30 mouse cellular contexts compared by ENCODE assay signal in genomic region chr7:132162254-132162653, GRCm38 (mm10). TPM values are rescaled to one million over a fixed set of nuclear protein-coding genes. Genes with fewer than 3 reads are reported as not detected.
DNase-seq lines count a peak whose midpoint lies in the region; ATAC-seq lines count a peak whose summit lies in the region.
"Had no signal": no experiment of that assay in that cellular context is flagged by ENCODE, and none has a peak within 500 bp of the region (broad histone marks: within the 10 kb centered on the region; RNA-seq: fewer than 3 reads in every experiment).

No protein-coding gene starts in this region.

- no peaks in the 10 kb centered on the region for H3K27me3 ChIP-seq in embryonic facial prominence, embryonic 14.5 days (replicated peaks; ENCODE audit: control insufficient read depth, insufficient read depth, low read length)
- 0 out of 2 replicates have a peak, but pooled peaks cover under 1% of the 10 kb centered on the region for H3K27me3 ChIP-seq in embryonic facial prominence, embryonic 10.5 days (replicated peaks; ENCODE audit: low read depth, poor library complexity, severe bottlenecking)
- no peaks in the 10 kb centered on the region for H3K27me3 ChIP-seq in hindbrain, embryonic 13.5 days
- H3K27me3 ChIP-seq in hindbrain, embryonic 10.5 days (ENCODE audit: insufficient read depth, poor library complexity, severe bottlenecking), result no peaks in the 10 kb centered on the region
- H3K27me3 ChIP-seq in hindbrain, embryonic 14.5 days (ENCODE audit: control insufficient read depth, insufficient read depth, low read length), result no peaks in the 10 kb centered on the region
- no peaks in the 10 kb centered on the region for H3K27me3 ChIP-seq in neural tube, embryonic 14.5 days (ENCODE audit: control insufficient read depth, insufficient read depth, low read length)
- H3K27me3 ChIP-seq: embryonic facial prominence, embryonic 15.5 days; heart, embryonic 12.5 days; hindbrain, embryonic 15.5 days; limb, embryonic 13.5 days; liver, embryonic 12.5 days; stomach, embryonic 15.5 days had no signal

- no peaks in the 10 kb centered on the region for H3K9me3 ChIP-seq in embryonic facial prominence, embryonic 14.5 days (ENCODE audit: control insufficient read depth, low read length)
- no peaks in the 10 kb centered on the region for H3K9me3 ChIP-seq in embryonic facial prominence, embryonic 10.5 days
- no peaks in the 10 kb centered on the region for H3K9me3 ChIP-seq in hindbrain, embryonic 13.5 days
- no peaks in the 10 kb centered on the region for H3K9me3 ChIP-seq in hindbrain, embryonic 10.5 days
- H3K9me3 ChIP-seq in hindbrain, embryonic 14.5 days (ENCODE audit: control insufficient read depth, low read length), result no peaks in the 10 kb centered on the region
- H3K9me3 ChIP-seq in neural tube, embryonic 14.5 days (ENCODE audit: control insufficient read depth, low read length), result no peaks in the 10 kb centered on the region
- H3K9me3 ChIP-seq: embryonic facial prominence, embryonic 15.5 days; heart, embryonic 12.5 days; hindbrain, embryonic 15.5 days; limb, embryonic 13.5 days; liver, embryonic 12.5 days; stomach, embryonic 15.5 days had no signal

- H3K9ac ChIP-seq in embryonic facial prominence, embryonic 14.5 days (ENCODE audit: low read depth, low read length), result no peak overlapping the region
- H3K9ac ChIP-seq in hindbrain, embryonic 13.5 days, result no peak overlapping the region
- no peak overlapping the region for H3K9ac ChIP-seq in hindbrain, embryonic 14.5 days
- no peak overlapping the region for H3K9ac ChIP-seq in neural tube, embryonic 14.5 days (replicated peaks; ENCODE audit: low read depth, low read length)
- H3K9ac ChIP-seq: embryonic facial prominence, embryonic 15.5 days; heart, embryonic 12.5 days; hindbrain, embryonic 15.5 days; limb, embryonic 13.5 days; liver, embryonic 12.5 days; stomach, embryonic 15.5 days had no signal

- peak; percentile 37; the same call in 1 of the 2 replicates for ATAC-seq in embryonic facial prominence, embryonic 14.5 days (ENCODE audit: low read depth)
- 0 out of 2 replicates have a peak, but pooled peaks have one; percentile 57 for ATAC-seq in hindbrain, embryonic 13.5 days (ENCODE audit: low FRiP score)
- ATAC-seq in hindbrain, embryonic 14.5 days (ENCODE audit: low FRiP score), result no peak
- ATAC-seq in neural tube, embryonic 14.5 days (ENCODE audit: low read depth), result no peak
- ATAC-seq: intestine, embryonic 16.5 days; liver, embryonic 12.5 days had no signal

- WGBS in embryonic facial prominence, embryonic 14.5 days, result 86% methylated on average over 3 of the region's 3 CpGs
- 88% methylated on average over 3 of the region's 3 CpGs for WGBS in embryonic facial prominence, embryonic 10.5 days
- WGBS in hindbrain, embryonic 13.5 days, result 54% methylated on average over 3 of the region's 3 CpGs
- 87% methylated on average over 3 of the region's 3 CpGs for WGBS in hindbrain, embryonic 10.5 days
- 60% methylated on average over 3 of the region's 3 CpGs for WGBS in hindbrain, embryonic 14.5 days
- WGBS in neural tube, embryonic 14.5 days, result 61% methylated on average over 3 of the region's 3 CpGs

- no peak for DNase-seq in embryonic facial prominence, embryonic 14.5 days (ENCODE audit: low spot score)
- DNase-seq in embryonic facial prominence, embryonic 10.5 days (ENCODE audit: low spot score), result no peak
- no peak for DNase-seq in hindbrain, embryonic 10.5 days (ENCODE audit: low spot score)
- no peak for DNase-seq in hindbrain, embryonic 14.5 days (ENCODE audit: low spot score)
- DNase-seq in kidney, postnatal 36 days, result no peak
- DNase-seq: adrenal gland, postnatal 14 days; cerebellum, adult 8-10 months; cerebellum, postnatal 36 days; embryo, embryonic 11 days; gastrocnemius, postnatal 10 days; heart, adult 18-20 months; heart, postnatal 10 days; kidney, adult 9 months; kidney, postnatal 14 days; layer of hippocampus, postnatal 36 days; lung, adult 2 months; lung, postnatal 14 days; right cerebral cortex, adult 18-20 months; right cerebral cortex, postnatal 4 days; thymus, postnatal 36 days had no signal

- H3K4me2 ChIP-seq in embryonic facial prominence, embryonic 14.5 days (ENCODE audit: low read depth, low read length), result no peak overlapping the region
- H3K4me2 ChIP-seq in hindbrain, embryonic 13.5 days, result no peak overlapping the region
- H3K4me2 ChIP-seq in hindbrain, embryonic 14.5 days (replicated peaks), result no peak overlapping the region
- H3K4me2 ChIP-seq in neural tube, embryonic 14.5 days (ENCODE audit: low read depth, low read length), result no peak overlapping the region
- H3K4me2 ChIP-seq: embryonic facial prominence, embryonic 15.5 days; heart, embryonic 12.5 days; hindbrain, embryonic 15.5 days; limb, embryonic 13.5 days; liver, embryonic 12.5 days; stomach, embryonic 15.5 days had no signal

- H3K36me3 ChIP-seq in embryonic facial prominence, embryonic 14.5 days (ENCODE audit: control insufficient read depth, insufficient read depth, low read length), result no peaks in the 10 kb centered on the region
- H3K36me3 ChIP-seq in embryonic facial prominence, embryonic 10.5 days (replicated peaks), result no peaks in the 10 kb centered on the region
- no peaks in the 10 kb centered on the region for H3K36me3 ChIP-seq in hindbrain, embryonic 13.5 days
- no peaks in the 10 kb centered on the region for H3K36me3 ChIP-seq in hindbrain, embryonic 10.5 days
- no peaks in the 10 kb centered on the region for H3K36me3 ChIP-seq in hindbrain, embryonic 14.5 days (replicated peaks; ENCODE audit: control insufficient read depth, insufficient read depth)
- no peaks in the 10 kb centered on the region for H3K36me3 ChIP-seq in neural tube, embryonic 14.5 days (ENCODE audit: control insufficient read depth, insufficient read depth, low read length)
- H3K36me3 ChIP-seq: embryonic facial prominence, embryonic 15.5 days; heart, embryonic 12.5 days; hindbrain, embryonic 15.5 days; limb, embryonic 13.5 days; liver, embryonic 12.5 days; stomach, embryonic 15.5 days had no signal

- no peak overlapping the region for H3K4me3 ChIP-seq in embryonic facial prominence, embryonic 14.5 days (ENCODE audit: low read depth, low read length)
- no peak overlapping the region for H3K4me3 ChIP-seq in embryonic facial prominence, embryonic 10.5 days
- H3K4me3 ChIP-seq in hindbrain, embryonic 13.5 days, result no peak overlapping the region
- H3K4me3 ChIP-seq in hindbrain, embryonic 10.5 days, result no peak overlapping the region
- no peak overlapping the region for H3K4me3 ChIP-seq in hindbrain, embryonic 14.5 days (replicated peaks; ENCODE audit: low read length)
- no peak overlapping the region for H3K4me3 ChIP-seq in neural tube, embryonic 14.5 days (ENCODE audit: low read depth, low read length)
- H3K4me3 ChIP-seq: embryonic facial prominence, embryonic 15.5 days; heart, embryonic 12.5 days; hindbrain, embryonic 15.5 days; layer of hippocampus, adult 2 months; limb, embryonic 13.5 days; liver, embryonic 12.5 days; stomach, embryonic 15.5 days had no signal

- H3K27ac ChIP-seq in embryonic facial prominence, embryonic 14.5 days (replicated peaks; ENCODE audit: low read depth, low read length), result no peak overlapping the region
- no peak overlapping the region for H3K27ac ChIP-seq in embryonic facial prominence, embryonic 10.5 days (replicated peaks)
- peak overlapping the region; percentile 30; the same call in 1 of the 2 replicates for H3K27ac ChIP-seq in hindbrain, embryonic 13.5 days
- no peak overlapping the region; the same call in 1 of the 2 replicates for H3K27ac ChIP-seq in hindbrain, embryonic 10.5 days
- 0 out of 2 replicates have a peak overlapping the region, but pooled peaks have one; percentile 63 for H3K27ac ChIP-seq in hindbrain, embryonic 14.5 days
- H3K27ac ChIP-seq in neural tube, embryonic 14.5 days (ENCODE audit: low read depth, low read length), result peak overlapping the region; percentile 17; the same call in 1 of the 2 replicates
- H3K27ac ChIP-seq: embryonic facial prominence, embryonic 15.5 days; hindbrain, embryonic 15.5 days; layer of hippocampus, adult 2 months; limb, embryonic 13.5 days; liver, embryonic 12.5 days; stomach, embryonic 15.5 days had no signal

- no peaks in the 10 kb centered on the region for H3K4me1 ChIP-seq in embryonic facial prominence, embryonic 14.5 days (ENCODE audit: control insufficient read depth, insufficient read depth, low read length)
- H3K4me1 ChIP-seq in embryonic facial prominence, embryonic 10.5 days, result 0 out of 2 replicates have a peak, but pooled peaks cover 2% of the 10 kb centered on the region
- H3K4me1 ChIP-seq in hindbrain, embryonic 13.5 days (replicated peaks), result peaks cover 21% of the 10 kb centered on the region; the same call in 1 of the 2 replicates
- no peaks in the 10 kb centered on the region for H3K4me1 ChIP-seq in hindbrain, embryonic 10.5 days (replicated peaks)
- peaks cover 9% of the 10 kb centered on the region; the same call in 1 of the 2 replicates for H3K4me1 ChIP-seq in hindbrain, embryonic 14.5 days (replicated peaks; ENCODE audit: control insufficient read depth, insufficient read depth, low read length)
- peaks cover 3% of the 10 kb centered on the region; the same call in 1 of the 2 replicates for H3K4me1 ChIP-seq in neural tube, embryonic 14.5 days (ENCODE audit: control insufficient read depth, insufficient read depth, low read length)
- H3K4me1 ChIP-seq: embryonic facial prominence, embryonic 15.5 days; heart, embryonic 12.5 days; liver, embryonic 12.5 days; stomach, embryonic 15.5 days had no signal

RNA-seq across cellular contexts. Expression of gene Cpxm2, which starts 7.7 kb away (rescaled TPM):
- polyA plus RNA-seq in embryonic facial prominence, embryonic 14.5 days (2014; fragmentation: Nextera tagmentation; extraction: Ambion mirVana), result 15.3 and 17.2 TPM in 2 replicates
- 0.91 and 2.5 TPM in 2 replicates for polyA plus RNA-seq in embryonic facial prominence, embryonic 10.5 days (2016; fragmentation: Nextera tagmentation; extraction: Ambion mirVana)
- 1.6 and 1.9 TPM in 2 replicates for polyA plus RNA-seq in hindbrain, embryonic 13.5 days (2015; fragmentation: Nextera tagmentation; extraction: Ambion mirVana)
- polyA plus RNA-seq in hindbrain, embryonic 10.5 days (2016; fragmentation: Nextera tagmentation; extraction: Ambion mirVana), result 0.75 and 1.1 TPM in 2 replicates
- 1.6 and 2.1 TPM in 2 replicates for polyA plus RNA-seq in hindbrain, embryonic 14.5 days (2014; fragmentation: Nextera tagmentation; extraction: Ambion mirVana)
- polyA plus RNA-seq in neural tube, embryonic 14.5 days (2014; fragmentation: Nextera tagmentation; extraction: Ambion mirVana), result 0.79 and 2.4 TPM in 2 replicates

Comparison
In these comparisons a context has a peak if more than half of its experiments do, and no peak if none do; other contexts are left out.
1. ATAC-seq: peak in embryonic facial prominence, embryonic 14.5 days (single experiment) and hindbrain, embryonic 13.5 days (single experiment); none in hindbrain, embryonic 14.5 days (single experiment) and neural tube, embryonic 14.5 days (single experiment).
2. H3K27ac ChIP-seq: peak in hindbrain, embryonic 13.5 days (single experiment), hindbrain, embryonic 14.5 days (single experiment) and neural tube, embryonic 14.5 days (single experiment); none in embryonic facial prominence, embryonic 14.5 days (single experiment), embryonic facial prominence, embryonic 10.5 days (single experiment) and hindbrain, embryonic 10.5 days (single experiment).